Mouse (Mus musculus): ENCODE data around the gene Sh2d3c.

DNA sequence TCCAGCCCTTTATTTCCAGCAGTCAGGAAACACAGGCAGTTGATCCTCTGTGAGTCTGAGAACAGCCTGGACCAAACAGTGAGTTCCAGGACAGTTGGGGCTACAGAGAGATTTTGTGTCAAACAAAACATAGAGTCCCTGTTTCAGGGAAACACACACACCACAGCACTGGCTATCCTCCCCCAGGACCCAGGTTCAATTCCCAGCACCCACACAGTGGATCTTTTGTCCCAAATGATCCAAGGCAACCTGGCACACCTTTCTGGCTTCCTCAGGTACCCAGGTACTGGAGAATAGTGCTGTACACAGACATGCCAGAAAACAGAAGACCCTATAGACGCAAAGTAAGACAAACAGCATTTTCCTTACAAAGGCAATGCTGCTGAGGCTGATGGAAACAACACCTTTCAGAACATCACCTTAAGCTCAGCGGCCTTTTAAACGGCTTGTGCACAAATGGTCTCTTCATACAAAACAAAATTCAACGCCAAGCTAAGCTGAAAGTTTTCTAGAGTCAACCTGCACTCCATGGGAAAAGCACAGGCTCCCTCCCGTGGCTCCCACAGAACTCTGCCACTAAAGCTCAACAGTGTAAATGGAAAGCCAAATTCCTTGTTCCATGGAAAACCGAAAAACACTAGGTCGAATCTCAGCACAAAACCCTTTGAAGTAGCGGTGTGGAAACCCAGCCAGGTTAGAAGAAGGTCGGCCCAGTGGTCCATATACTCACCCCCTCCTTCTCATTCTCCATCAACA, 9.4 kb upstream of the Sh2d3c start:
- no peak for TF ChIP-seq CTCF (conservative IDR thresholded peaks at IDR 0.05 in 1 of 2, IDR thresholded peaks at IDR 0.05 in 1 of 2; ENCODE audit: low read depth in 2 of 2, low read length in 2 of 2)
- no peak for TF ChIP-seq USF1 (IDR thresholded peaks at IDR 0.05; ENCODE audit: low read depth, low read length)
- TF ChIP-seq JUND (conservative IDR thresholded peaks at IDR 0.05; ENCODE audit: low read depth, low read length): no peak
- no peak for TF ChIP-seq MAX (IDR thresholded peaks at IDR 0.05; ENCODE audit: low read length)
- no peak for TF ChIP-seq PAX5 (IDR thresholded peaks at IDR 0.05; ENCODE audit: low read length)
- TF ChIP-seq BHLHE40 (IDR thresholded peaks at IDR 0.05; ENCODE audit: low read depth, low read length): no peak
- no peak for TF ChIP-seq ZNF384 (IDR thresholded peaks at IDR 0.05; ENCODE audit: low read depth, low read length)
- TF ChIP-seq CHD2 (IDR thresholded peaks at IDR 0.05; ENCODE audit: low read length): no peak
- no peak for TF ChIP-seq USF2 (conservative IDR thresholded peaks at IDR 0.05; ENCODE audit: low read depth, low read length)
- TF ChIP-seq TCF12 (IDR thresholded peaks at IDR 0.05; ENCODE audit: low read depth, low read length): no peak
- no peak for TF ChIP-seq GABPA (IDR thresholded peaks at IDR 0.05; ENCODE audit: insufficient replicate concordance, low read depth, low read length)
- no peak for TF ChIP-seq ELF1 (IDR thresholded peaks at IDR 0.05; ENCODE audit: low read depth, low read length)
